Mouse (Mus musculus): ENCODE results near the gene H2-Aa. TPM values are rescaled to one million over a fixed set of nuclear protein-coding genes. Genes with fewer than 3 reads are reported as not detected.

Gene H2-Aa
- polyA plus RNA-seq, 1 experiment = 3.1 TPM

DNA sequence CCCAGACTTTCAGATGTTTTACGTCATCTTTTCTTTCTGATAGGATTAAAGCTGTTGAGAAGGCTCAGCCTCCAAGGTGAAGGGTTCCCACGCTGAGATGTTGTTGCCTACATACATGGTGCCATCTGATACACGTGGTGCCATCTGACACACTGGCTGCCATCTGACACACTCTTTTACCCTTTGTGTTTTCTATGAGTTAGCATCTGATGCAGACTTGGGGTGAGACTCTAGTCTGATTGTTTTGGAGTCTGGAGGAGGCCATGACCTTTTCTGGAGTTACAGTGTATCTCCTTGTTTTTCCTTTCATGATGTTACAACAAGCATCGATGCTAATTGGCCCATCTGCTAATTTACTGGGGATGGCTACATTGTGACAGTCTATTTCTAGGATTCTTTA is 43.0 kb downstream of the H2-Aa start:
- Histone ChIP-seq H3K27me3 (ENCODE audit: control insufficient read depth, insufficient read depth, low read length) (no peaks in the 10 kb centered on the region), H3K4me3 (replicated peaks; ENCODE audit: insufficient read depth, low read depth, low read length) (no peak overlapping the region), H3K4me1 (ENCODE audit: control insufficient read depth, insufficient read depth, low read length) (no peaks in the 10 kb centered on the region), H3K27ac (ENCODE audit: insufficient read depth, low read length) (no peak overlapping the region)
- 65% methylated on average over 4 of the region's 4 CpGs for WGBS
- DNase-seq = no peak
- no peak for TF ChIP-seq POLR2A (IDR thresholded peaks at IDR 0.05; ENCODE audit: borderline replicate concordance, insufficient read depth, low read length)
- TF ChIP-seq CTCF (IDR thresholded peaks at IDR 0.05; ENCODE audit: borderline replicate concordance, insufficient read depth, low read depth, low read length) = no peak

DNA sequence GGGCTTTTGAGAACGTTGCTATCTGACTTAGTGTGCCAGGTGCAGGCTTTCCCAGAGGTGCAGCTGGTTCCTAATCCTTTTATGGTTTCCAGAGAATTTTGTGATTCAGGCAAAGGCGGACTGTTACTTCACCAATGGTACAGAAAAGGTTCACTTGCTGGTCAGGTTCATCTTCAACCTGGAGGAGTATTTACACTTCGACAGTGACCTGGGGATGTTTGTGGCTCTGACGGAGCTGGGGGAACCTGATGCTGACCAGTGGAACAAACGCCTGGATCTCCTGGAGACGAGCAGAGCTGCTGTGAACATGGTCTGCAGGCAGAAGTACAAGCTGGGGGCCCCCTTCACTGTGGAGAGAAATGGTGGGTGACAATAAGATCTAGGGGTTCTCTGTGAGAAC is 46.7 kb downstream of the H2-Aa start:
- TF ChIP-seq CTCF (IDR thresholded peaks at IDR 0.05; ENCODE audit: borderline replicate concordance, insufficient read depth, low read depth, low read length) = no peak
- no peak for TF ChIP-seq POLR2A (IDR thresholded peaks at IDR 0.05; ENCODE audit: borderline replicate concordance, insufficient read depth, low read length)
- 74% methylated on average over 6 of the region's 6 CpGs for WGBS
- no peaks in the 10 kb centered on the region for H3K4me1 ChIP-seq (ENCODE audit: control insufficient read depth, insufficient read depth, low read length)
- no peak overlapping the region for H3K27ac ChIP-seq (ENCODE audit: insufficient read depth, low read length)
- no peak for DNase-seq
- H3K4me3 ChIP-seq (replicated peaks; ENCODE audit: insufficient read depth, low read depth, low read length) = no peak overlapping the region
- no peaks in the 10 kb centered on the region for H3K27me3 ChIP-seq (ENCODE audit: control insufficient read depth, insufficient read depth, low read length)

DNA sequence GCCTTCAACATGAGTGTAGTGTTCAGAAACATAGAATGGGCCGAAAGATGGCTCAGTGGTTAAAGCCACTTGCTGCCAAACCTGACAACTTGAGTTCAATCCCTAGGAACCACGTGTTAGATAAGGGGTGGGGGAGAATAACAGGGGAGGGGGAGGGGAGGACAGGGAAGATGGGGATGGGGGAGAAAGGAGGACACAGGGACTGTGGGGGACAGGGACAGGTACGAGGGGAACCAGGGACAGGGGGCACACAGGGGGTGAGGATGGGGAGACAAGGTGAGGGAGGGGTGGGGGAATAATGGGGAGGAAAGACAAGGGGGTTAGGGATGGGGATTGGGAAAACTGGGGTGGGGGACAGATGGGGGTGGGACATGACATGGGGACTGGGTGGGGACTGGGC is 47.3 kb downstream of the H2-Aa start:
- Histone ChIP-seq H3K27ac (ENCODE audit: insufficient read depth, low read length) (no peak overlapping the region), H3K4me1 (ENCODE audit: control insufficient read depth, insufficient read depth, low read length) (no peaks in the 10 kb centered on the region), H3K27me3 (ENCODE audit: control insufficient read depth, insufficient read depth, low read length) (no peaks in the 10 kb centered on the region), H3K4me3 (replicated peaks; ENCODE audit: insufficient read depth, low read depth, low read length) (no peak overlapping the region)
- no peak for DNase-seq
- TF ChIP-seq CTCF (IDR thresholded peaks at IDR 0.05; ENCODE audit: borderline replicate concordance, insufficient read depth, low read depth, low read length) = no peak
- TF ChIP-seq POLR2A (IDR thresholded peaks at IDR 0.05; ENCODE audit: borderline replicate concordance, insufficient read depth, low read length) = no peak
- 62% methylated on average over 3 of the region's 3 CpGs for WGBS

- DNase-seq = no peak
- no peaks in the 10 kb centered on the region for H3K4me1 ChIP-seq (ENCODE audit: control insufficient read depth, insufficient read depth, low read length)
- TF ChIP-seq CTCF (IDR thresholded peaks at IDR 0.05; ENCODE audit: borderline replicate concordance, insufficient read depth, low read depth, low read length) = no peak
- TF ChIP-seq POLR2A (IDR thresholded peaks at IDR 0.05; ENCODE audit: borderline replicate concordance, insufficient read depth, low read length) = no peak
- H3K4me3 ChIP-seq (replicated peaks; ENCODE audit: insufficient read depth, low read depth, low read length) = no peak overlapping the region
- no peak overlapping the region for H3K27ac ChIP-seq (ENCODE audit: insufficient read depth, low read length)
- 74% methylated on average over 10 of the region's 10 CpGs for WGBS
- no peaks in the 10 kb centered on the region for H3K27me3 ChIP-seq (ENCODE audit: control insufficient read depth, insufficient read depth, low read length)
These were observed 48.0 kb downstream of the H2-Aa start for GRCm38 (mm10) chr17:34239601-34240041.

GRCm38 (mm10) chr17:34238706-34239105 is 48.9 kb downstream of the H2-Aa start, which contains the start of gene H2-Ob:
H2-Ob (plus strand) TSS chr17:34238903.
- no peak within 1 kb of the TSS for H3K27ac ChIP-seq (ENCODE audit: insufficient read depth, low read length)
- 54% methylated on average over 3 of the region's 3 CpGs for WGBS
- DNase-seq = no peak

DNA sequence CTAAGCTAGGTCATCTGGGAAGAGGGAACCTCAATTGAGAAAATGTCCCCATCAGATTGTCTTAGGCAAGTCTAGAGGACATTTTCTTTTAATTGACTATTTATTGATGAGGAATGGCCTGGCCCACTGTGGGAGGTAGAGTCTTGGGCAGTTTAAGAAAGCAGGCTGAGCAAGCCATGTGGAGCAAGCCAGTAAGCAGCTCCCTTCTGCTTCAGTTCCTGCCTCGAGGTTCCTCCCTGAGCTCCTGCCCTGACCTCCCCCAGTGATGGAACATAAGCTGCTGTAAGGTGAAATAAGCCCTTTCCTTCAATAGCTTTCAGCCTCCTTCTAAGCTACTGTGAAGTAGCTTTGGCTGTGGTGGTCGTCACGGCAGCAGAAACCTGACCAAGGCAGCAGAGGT is 49.9 kb downstream of the H2-Aa start:
- H3K27me3 ChIP-seq (ENCODE audit: control insufficient read depth, insufficient read depth, low read length) = no peaks in the 10 kb centered on the region
- TF ChIP-seq POLR2A (IDR thresholded peaks at IDR 0.05; ENCODE audit: borderline replicate concordance, insufficient read depth, low read length) (no peak), CTCF (IDR thresholded peaks at IDR 0.05; ENCODE audit: borderline replicate concordance, insufficient read depth, low read depth, low read length) (no peak)
- H3K4me3 ChIP-seq (replicated peaks; ENCODE audit: insufficient read depth, low read depth, low read length) = no peak overlapping the region
- 65% methylated on average over 3 of the region's 3 CpGs for WGBS
- H3K27ac ChIP-seq (ENCODE audit: insufficient read depth, low read length) = no peak overlapping the region
- no peaks in the 10 kb centered on the region for H3K4me1 ChIP-seq (ENCODE audit: control insufficient read depth, insufficient read depth, low read length)
- DNase-seq = no peak

More at GRCm38 (mm10) chr17:34238706-34239105, 48.9 kb downstream of the H2-Aa start, which contains the start of gene H2-Ob:
- no peak within 1 kb of the TSS for H3K4me3 ChIP-seq (replicated peaks; ENCODE audit: insufficient read depth, low read depth, low read length)
- H3K27me3 ChIP-seq (ENCODE audit: control insufficient read depth, insufficient read depth, low read length) = no peaks in the 10 kb centered on the region
- TF ChIP-seq CTCF (IDR thresholded peaks at IDR 0.05; ENCODE audit: borderline replicate concordance, insufficient read depth, low read depth, low read length) (no peak), POLR2A (IDR thresholded peaks at IDR 0.05; ENCODE audit: borderline replicate concordance, insufficient read depth, low read length) (no peak)
- H3K4me1 ChIP-seq (ENCODE audit: control insufficient read depth, insufficient read depth, low read length) = no peaks in the 10 kb centered on the region

DNA sequence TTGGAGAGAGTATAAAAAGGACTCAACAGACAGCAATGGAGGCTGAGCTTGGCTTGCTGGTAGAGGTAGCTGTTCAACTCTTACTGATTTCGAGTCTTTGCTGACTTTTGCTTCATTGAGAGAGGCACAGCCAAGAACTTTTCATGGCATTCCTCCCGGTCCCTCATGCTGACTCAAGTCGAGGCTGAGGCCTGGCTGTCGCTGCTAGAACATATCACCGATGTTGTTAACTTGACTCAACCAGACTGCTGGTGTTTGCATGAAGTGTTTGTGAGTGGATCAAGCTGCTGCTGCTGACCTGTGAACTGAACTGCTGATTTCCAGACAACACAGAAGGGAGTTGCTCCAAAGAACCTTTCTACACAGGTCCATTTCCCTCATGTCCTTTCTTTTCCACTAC is 50.9 kb downstream of the H2-Aa start:
- no peak overlapping the region for H3K4me3 ChIP-seq (replicated peaks; ENCODE audit: insufficient read depth, low read depth, low read length)
- WGBS = 75% methylated on average over 5 of the region's 5 CpGs
- DNase-seq = no peak

DNA sequence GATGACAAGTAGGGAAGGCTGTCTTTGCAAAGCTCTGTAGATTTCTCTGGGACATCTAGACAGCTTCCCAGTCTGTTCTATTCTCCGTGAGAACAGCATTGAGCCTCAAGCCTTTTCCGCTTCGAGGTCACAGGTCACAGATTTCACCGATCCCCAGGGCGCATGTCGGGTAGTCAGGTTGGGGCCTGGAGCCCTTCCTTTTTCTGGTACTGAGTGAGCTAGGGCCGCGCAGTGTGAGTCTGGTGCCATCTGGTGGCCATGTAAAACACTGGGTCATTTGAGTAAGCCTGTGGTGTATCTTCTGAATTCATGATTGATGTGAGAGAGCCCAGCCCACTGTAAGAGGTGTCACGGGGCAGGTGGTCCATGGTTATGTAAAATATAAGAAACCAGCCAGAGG is 52.7 kb downstream of the H2-Aa start:
- no peak overlapping the region for H3K4me3 ChIP-seq (replicated peaks; ENCODE audit: insufficient read depth, low read depth, low read length)
- H3K4me1 ChIP-seq (ENCODE audit: control insufficient read depth, insufficient read depth, low read length) = no peaks in the 10 kb centered on the region
- no peak overlapping the region for H3K27ac ChIP-seq (ENCODE audit: insufficient read depth, low read length)
- DNase-seq = peak; percentile 39 to 52
- WGBS = 23% methylated on average over 9 of the region's 9 CpGs
- no peaks in the 10 kb centered on the region for H3K27me3 ChIP-seq (ENCODE audit: control insufficient read depth, insufficient read depth, low read length)
- TF ChIP-seq POLR2A (IDR thresholded peaks at IDR 0.05; ENCODE audit: borderline replicate concordance, insufficient read depth, low read length) (no peak), CTCF (IDR thresholded peaks at IDR 0.05; ENCODE audit: borderline replicate concordance, insufficient read depth, low read depth, low read length) (peak; percentile 78)

More for the DNA sequence above, 50.9 kb downstream of the H2-Aa start:
- Histone ChIP-seq H3K27ac (ENCODE audit: insufficient read depth, low read length) (no peak overlapping the region), H3K4me1 (ENCODE audit: control insufficient read depth, insufficient read depth, low read length) (no peaks in the 10 kb centered on the region), H3K27me3 (ENCODE audit: control insufficient read depth, insufficient read depth, low read length) (no peaks in the 10 kb centered on the region)
- no peak for TF ChIP-seq CTCF (IDR thresholded peaks at IDR 0.05; ENCODE audit: borderline replicate concordance, insufficient read depth, low read depth, low read length)
- no peak for TF ChIP-seq POLR2A (IDR thresholded peaks at IDR 0.05; ENCODE audit: borderline replicate concordance, insufficient read depth, low read length)

Other genes with a start within 250 kb of the H2-Aa start
- gene Col11a2, start 248.4 kb downstream of the H2-Aa start, polyA plus RNA-seq (2012; rRNA removed) = 12.2 and 15.2 TPM in 2 replicates
- 0.25 and 0.34 TPM in 2 replicates for gene H2-Oa, start 195.5 kb downstream of the H2-Aa start, polyA plus RNA-seq (2012; rRNA removed)
- gene H2-DMa, start 168.3 kb downstream of the H2-Aa start, polyA plus RNA-seq (2012; rRNA removed) = 13.2 and 13.6 TPM in 2 replicates
- 188 and 209 TPM in 2 replicates for gene Brd2, start 165.2 kb downstream of the H2-Aa start, polyA plus RNA-seq (2012; rRNA removed)
- 0.35 and 0.52 TPM in 2 replicates for gene H2-DMb2, start 144.5 kb downstream of the H2-Aa start, polyA plus RNA-seq (2012; rRNA removed)
- 1.8 and 3.0 TPM in 2 replicates for gene H2-DMb1, start 134.8 kb downstream of the H2-Aa start, polyA plus RNA-seq (2012; rRNA removed)
- gene Tap1, start 100.3 kb downstream of the H2-Aa start, polyA plus RNA-seq (2012; rRNA removed) = 2.6 and 2.7 TPM in 2 replicates
- gene Psmb9, start 100.1 kb downstream of the H2-Aa start, polyA plus RNA-seq (2012; rRNA removed) = 2.2 and 2.7 TPM in 2 replicates
- 5.8 and 7.3 TPM in 2 replicates for gene Psmb8, start 90.1 kb downstream of the H2-Aa start, polyA plus RNA-seq (2012; rRNA removed)
- gene Tap2, start 84.3 kb downstream of the H2-Aa start, polyA plus RNA-seq (2012; rRNA removed) = 9.1 and 10.0 TPM in 2 replicates
- 0.67 and 0.86 TPM in 2 replicates for gene H2-Ob, start 48.9 kb downstream of the H2-Aa start, polyA plus RNA-seq (2012; rRNA removed)
- gene H2-Ab1, start 30.1 kb downstream of the H2-Aa start, polyA plus RNA-seq (2012; rRNA removed) = 4.0 TPM in 2 replicates
- 2.9 and 3.8 TPM in 2 replicates for gene H2-Eb1, start 18.0 kb upstream of the H2-Aa start, polyA plus RNA-seq (2012; rRNA removed)
- 0.08 and 0.10 TPM in 2 replicates for gene H2-Eb2, start 37.8 kb upstream of the H2-Aa start, polyA plus RNA-seq (2012; rRNA removed)
- not detected in 2 replicates for gene Btnl2, start 67.0 kb upstream of the H2-Aa start, polyA plus RNA-seq (2012; rRNA removed)
- not detected in 2 replicates for gene Btnl1, start 89.3 kb upstream of the H2-Aa start, polyA plus RNA-seq (2012; rRNA removed)
- gene BC051142, start 111.0 kb upstream of the H2-Aa start, polyA plus RNA-seq (2012; rRNA removed) = 5.8 and 6.5 TPM in 2 replicates
- not detected in 2 replicates for gene Btnl4, start 189.5 kb upstream of the H2-Aa start, polyA plus RNA-seq (2012; rRNA removed)
- not detected in 2 replicates for gene Btnl6, start 229.5 kb upstream of the H2-Aa start, polyA plus RNA-seq (2012; rRNA removed)

Measured in cerebellum, adult 2 months (tissue).